Mouse (Mus musculus): Measurements from ENCODE around the gene Hemk1.

The Hemk1 gene

DNA sequence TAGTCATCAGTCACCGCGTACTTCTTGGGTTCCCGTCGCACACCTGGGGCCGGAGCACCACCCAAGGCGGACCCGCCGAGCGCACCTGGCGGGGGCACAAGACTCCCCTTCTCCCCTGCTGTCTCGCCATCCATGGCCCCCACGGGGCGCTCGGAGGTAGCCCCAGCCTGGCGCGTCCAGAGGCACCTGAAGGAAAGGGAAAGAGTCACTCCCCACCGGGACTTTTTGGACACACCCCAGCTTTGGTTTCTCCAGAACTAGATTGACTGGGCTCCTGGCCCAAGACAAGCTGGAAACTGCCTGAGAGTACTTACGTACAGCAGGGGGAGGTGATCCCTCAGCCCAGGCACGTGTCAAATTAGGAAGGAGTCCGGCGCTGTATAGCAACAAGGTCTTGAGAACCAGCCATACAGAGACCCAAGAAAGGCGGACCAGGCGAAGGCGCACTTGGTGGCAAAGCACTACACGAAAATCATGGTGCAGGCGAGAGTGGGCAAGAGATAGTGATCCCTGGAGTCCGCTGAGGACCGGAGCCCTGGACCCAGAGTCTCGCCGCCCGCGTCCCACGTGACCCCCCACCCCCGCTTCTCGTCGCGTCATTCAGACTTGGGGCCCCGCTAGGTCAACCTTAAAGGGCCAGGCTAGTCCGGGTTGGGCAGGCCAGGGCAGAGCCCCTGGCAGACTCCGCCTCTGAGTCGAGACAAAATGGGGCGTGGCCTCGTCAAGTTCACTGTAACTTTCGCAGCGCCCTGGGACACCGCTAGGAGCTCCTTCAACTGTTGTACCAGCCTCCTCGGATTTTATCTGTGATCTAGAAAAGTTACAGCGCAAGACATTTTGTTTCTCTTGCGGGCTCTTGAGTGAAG lies 48.7 kb downstream of the Hemk1 start, which contains the start of gene Mapkapk3:
Mapkapk3 (minus strand) TSS at position 667 of the 866 bp plus-strand sequence.
- peak; percentile 90 to 92 for DNase-seq

DNA sequence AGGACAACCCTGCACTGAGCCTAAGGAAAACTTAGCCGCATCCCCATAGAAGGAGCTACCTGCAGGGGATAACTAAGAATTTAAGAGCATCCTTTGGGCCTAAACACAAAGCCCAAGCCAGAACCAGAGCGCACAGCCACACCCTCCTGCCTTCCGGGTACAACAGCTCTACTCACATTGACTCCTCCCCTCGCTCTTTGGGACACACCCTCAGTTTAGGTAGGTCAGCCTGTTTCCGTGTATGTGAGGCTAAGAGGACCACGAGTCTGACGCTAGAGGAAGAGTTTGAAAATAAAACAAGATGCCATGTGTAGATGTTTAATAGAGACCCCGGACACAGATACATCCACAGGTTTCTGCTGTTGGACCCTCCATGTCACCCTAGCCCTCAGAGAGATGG lies 49.4 kb downstream of the Hemk1 start:
- peak; percentile 74 to 77 for DNase-seq

DNA sequence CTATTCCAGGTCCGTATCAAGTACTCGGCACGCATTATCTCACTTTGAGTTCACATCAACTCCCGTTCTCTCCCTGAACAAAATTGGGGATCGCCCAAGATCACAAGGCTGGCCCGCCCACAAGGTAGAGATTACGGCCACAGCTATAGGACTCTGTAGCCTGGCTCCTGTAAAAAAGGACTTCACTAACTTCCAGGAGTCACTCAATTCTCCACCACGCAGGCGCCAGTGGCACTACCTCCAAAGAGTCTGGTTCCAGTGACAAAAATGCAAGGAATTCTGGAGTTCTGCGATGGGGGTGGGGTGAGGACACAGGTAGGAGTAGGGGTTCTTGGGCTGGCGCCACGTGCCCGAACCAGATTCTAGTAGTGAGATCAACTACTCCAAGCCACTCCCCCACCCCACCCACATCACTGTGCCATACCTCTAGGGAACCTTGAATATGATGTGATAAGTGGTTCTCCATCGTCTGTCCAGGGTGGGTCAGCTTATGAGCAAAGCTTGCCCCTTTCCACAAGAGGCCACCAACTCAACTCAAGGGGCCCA lies 50.0 kb downstream of the Hemk1 start:
- DNase-seq: no peak

DNA sequence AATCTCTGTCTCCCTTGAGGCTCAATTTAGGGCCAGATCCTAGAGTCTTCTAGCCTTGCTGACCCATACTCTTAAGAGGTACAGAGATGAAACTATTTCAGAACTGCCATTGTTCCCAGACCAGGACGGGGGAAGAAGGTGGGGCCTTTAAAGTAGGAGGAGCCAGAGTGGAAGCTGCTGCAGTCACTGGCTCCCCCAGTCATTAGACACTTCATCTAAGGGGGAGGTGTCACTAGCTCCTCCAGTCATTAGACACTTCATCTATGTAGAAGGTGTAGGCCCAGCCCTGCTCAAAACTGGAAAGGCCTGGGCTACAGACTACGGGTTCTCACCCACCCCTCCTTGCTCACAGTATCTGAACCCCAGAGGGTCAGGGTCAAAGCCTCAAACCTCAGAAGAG lies 50.9 kb downstream of the Hemk1 start:
- no peak for DNase-seq

DNA sequence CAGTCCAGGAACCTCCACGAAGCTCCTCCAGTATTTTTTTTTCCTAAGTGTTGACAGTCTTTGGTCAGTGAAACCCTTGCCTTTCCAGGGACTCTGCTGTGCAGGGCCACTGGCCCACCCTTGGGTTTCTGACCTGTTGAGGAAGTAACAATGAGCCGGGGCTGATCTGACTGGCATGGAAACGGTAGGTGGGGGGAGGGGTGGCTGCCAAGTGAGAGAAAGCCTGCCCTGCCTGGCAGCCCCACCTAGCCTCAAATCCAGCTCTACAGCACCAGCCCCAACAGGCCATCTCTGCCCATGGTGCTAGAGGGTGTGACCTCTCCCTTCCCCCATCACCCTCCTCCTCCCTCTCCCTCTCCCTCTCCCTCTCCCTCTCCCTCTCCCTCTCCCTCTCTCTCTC lies 53.1 kb downstream of the Hemk1 start:
- peak; percentile 35 to 45 for DNase-seq

DNA sequence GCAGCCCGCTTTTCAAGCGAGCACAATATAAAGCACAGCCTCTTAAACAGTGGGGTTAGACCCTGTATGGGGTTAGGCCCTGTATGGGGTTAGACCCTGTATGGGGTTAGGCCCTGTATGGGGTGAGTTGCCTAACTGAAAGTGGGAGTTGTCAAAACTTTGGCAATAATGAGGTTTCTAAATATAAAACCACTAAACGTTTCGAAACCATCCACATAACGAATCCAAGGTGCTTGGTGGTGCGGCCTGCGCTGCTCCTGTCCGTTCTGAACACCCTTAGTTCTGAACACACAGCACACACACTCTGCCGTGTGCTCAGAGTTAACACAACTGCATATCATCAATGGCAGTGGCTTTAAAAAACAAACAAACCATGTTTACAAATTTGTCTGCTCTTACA lies 55.2 kb downstream of the Hemk1 start:
- DNase-seq: no peak

DNA sequence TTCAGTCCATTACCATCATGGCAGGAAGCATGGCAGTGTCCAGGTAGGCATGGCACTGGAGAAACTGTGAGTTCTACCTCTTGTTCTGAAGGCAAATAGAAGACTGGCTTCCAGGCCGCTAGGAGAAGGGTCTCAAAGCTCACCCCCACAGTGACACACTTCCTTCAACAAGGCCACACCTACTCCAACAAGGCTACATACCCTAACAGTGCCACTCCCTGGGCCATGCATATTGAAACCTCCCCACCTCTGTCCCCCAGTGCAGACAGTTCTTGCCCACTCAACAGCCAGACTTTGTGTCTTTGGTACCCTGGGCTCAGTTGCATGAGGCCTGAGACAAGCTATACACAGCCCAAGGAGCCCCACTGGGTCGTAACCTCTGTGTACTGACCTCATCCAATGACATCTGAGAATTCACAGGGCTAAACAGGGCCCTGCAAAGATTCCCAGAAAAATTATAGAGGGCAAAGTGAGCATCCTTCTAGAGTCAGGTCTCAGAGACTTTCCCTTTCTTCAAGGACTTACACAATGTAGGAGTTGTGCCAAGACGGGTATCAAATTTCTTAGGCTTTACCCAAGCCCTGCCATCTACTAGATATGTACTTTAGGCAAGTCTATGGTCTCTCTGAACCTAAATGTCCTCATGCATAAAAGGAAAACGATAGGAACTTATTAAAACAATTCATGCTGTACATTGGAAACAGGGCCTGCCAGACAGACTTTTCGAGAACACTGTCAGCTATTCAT lies 56.7 kb downstream of the Hemk1 start:
- no peak for DNase-seq

DNA sequence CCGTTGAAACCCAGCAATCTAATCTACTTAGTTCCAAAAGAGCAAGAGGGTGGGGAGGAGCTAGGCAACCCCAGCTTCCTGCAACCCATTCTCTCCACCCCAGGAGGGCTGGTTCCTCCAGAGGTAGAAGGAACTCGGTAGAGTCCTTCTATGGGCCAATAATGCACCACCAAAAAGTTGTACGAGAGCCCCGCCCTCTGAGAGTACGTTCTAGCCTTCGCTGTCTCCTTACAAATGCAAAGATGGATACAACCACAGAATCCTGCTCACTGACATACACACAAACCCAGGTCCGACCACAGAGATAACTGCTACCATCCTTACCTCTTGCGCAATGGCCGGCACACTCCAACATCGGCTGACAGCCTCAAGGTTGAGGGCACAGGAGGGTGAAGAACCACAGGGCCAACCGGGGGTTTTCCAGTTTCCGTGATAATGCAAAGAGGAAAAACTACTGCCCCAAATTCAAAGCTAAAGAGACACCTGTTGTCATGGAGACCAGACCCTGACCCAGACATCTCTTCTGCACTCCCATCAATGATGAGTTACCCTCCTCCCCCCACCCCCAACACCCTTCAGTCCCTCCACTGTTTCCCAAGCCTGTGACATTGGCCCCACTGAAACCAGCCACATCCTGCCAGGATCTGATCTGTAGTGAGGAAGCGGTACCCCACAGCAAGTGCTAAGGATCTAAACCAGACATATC lies 57.7 kb downstream of the Hemk1 start:
- no peak for DNase-seq

DNA sequence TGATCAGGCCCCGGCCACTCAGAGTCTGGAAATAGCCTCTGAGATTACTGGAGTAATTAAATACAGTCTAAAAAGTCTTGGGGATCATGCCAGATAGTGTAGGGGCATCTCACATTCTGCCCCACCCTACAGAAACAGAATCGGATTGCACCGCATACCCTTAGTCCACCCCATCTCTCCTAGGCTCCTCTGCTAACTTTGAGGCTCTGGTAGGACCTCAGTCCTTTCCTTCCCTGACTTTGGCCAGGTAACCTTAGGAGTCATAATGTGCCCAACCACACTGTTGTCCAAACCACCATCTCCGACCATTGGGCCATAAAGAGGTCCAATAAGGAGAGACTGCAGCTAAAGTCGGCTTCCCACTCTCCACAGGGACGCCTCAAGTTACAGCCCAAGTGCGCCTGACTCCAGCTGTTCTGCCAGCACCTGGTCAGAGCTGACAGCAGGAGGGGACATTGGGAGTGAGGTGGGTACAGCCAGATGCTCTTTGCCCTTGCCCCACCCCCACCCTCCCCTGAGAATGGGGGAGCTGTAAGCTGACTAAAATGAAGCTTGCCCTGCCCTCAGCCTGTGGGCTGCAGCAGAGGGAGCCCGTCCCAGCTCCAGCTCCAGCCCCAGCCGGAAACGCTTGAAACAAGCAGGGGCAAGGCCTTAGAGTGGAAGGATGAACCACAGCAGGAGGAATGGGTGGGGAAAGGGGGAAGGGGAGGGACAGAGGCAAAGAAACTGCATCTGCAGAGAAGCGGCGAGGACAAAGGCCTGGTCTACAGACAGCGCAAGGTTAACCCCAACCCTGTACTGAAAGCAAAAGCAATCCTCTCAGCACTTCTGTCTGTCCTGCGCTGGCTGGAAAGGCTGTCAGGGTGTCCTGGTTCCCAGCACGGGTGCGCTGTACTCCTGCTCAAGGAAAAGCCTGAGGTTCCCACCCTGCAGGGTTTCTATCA lies 58.5 kb downstream of the Hemk1 start:
- DNase-seq: no peak

DNA sequence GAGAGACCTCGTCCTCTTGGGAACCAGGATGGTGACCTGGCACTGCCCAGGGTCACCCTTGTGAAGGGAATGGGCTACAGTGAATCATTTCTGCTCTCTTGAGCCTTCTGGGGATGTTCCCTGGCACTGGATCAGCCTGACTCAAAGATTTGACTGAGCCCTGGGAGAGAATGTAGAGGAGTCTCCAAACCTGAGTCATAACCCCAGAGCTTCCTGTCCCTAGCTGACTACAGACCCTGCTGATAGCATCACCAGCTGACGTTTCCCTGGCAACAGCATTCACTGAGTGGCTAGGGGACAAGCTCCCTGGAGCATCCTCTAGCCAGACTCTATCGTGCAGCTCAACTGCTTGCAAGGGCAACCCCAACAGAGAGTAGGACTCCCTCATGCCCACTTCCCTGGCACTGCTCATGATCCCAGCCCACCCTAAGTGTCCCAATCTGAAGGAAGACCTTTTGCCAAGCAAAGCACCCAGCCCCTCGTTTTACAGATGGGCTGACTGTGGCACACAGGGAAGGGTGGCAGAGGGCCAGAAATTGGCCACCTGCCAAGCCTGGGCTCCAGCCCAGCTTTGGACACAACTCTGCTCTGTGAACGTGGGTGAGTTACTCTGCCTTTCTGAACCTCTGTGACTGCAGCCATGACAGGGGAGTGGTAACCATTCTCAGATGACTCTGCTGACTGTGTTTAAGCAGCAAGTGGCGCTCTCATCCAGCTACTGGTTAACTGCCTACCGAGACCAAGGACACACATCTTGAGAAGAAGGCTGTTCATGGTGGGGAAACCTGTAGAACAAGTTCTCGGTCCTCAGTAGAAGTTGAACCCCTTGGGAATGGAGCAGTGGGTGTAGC lies 59.4 kb downstream of the Hemk1 start:
- DNase-seq: no peak

DNA sequence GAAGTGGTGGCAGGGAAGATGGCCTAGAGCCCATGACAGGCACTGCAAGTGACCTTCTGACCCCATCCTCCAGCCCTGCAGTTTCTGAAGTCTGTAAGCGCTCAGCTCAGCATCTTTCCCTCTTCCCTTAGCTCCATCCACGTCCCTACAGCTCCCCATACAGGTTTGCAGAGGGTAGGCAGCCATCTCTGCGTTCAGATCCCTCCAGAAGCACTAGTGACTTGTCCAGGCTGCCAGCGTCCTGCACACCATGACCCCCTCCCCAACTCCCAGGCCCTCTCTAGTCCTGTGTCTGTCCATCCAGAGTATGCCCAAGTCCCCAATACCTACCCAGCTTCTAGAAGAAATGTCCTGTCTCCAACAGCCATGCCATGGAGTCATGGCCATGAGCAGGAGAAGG lies 60.0 kb downstream of the Hemk1 start:
- no peak for DNase-seq

DNA sequence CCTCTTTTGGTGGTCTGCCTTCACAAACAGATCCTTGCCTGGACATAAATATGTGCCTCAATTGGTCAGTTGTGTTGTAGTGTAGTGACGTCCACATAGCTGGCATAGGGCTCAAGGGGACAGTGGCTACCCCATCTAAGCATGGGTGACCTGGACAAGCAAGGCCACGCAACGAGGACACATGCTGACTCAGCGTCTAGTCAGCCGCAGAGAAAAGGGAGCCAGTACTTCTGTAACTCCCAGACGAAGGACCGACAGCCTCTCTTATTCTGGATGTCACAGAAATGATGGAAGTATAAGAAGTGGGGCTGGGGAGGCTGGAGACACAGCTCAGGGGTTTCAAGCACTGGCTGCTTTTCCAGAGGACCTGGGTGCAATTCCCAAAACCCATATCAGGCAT lies 60.5 kb downstream of the Hemk1 start:
- DNase-seq: no peak
